Mouse (Mus musculus) ES-E14 (cell line): ENCODE results near the gene Gm9495. TPM values are rescaled to one million over a fixed set of nuclear protein-coding genes. Genes with fewer than 3 reads are reported as not detected.

Source experiments
- DNase-seq: peaks from one replicate; pipeline ENCODE4 v3.0.0-alpha.2; 2013; ENCODE audit warnings: low read depth, low spot score
- H3K27ac ChIP-seq: 2 replicates; pipeline ENCODE4 v1.5.1; 2012; ENCODE audit warnings: low read depth, mild to moderate bottlenecking, low read length, moderate library complexity, mixed read lengths; ENCODE audit not compliant: poor library complexity, insufficient read depth, severe bottlenecking
- H3K36me3 ChIP-seq: 2 replicates; pipeline ENCODE4 v1.6.1; 2012; ENCODE audit warnings: mild to moderate bottlenecking, low read length, moderate library complexity, mixed read lengths; ENCODE audit not compliant: control insufficient read depth, poor library complexity, insufficient read depth, severe bottlenecking
- H3K4me1 ChIP-seq, 2 experiments: fragments of 150-350 bp in 1 of 2; sonication (generic) in 1 of 2; 2 replicates each; pipeline ENCODE4 v1.6.1; 2012; ENCODE audit warnings: low read length in 2 of 2, mild to moderate bottlenecking in 1 of 2, mixed read lengths in 1 of 2; ENCODE audit not compliant: control insufficient read depth in 2 of 2, insufficient read depth in 2 of 2, poor library complexity in 1 of 2
- H3K4me3 ChIP-seq, 2 experiments: fragments of 150-350 bp in 1 of 2; sonication (generic) in 1 of 2; 2 replicates each; pipeline ENCODE4 v1.5.1; 2012; ENCODE audit warnings: low read length in 2 of 2, low read depth in 1 of 2, mild to moderate bottlenecking in 1 of 2, mixed read lengths in 1 of 2; ENCODE audit not compliant: insufficient read depth in 1 of 2, poor library complexity in 1 of 2, severe bottlenecking in 1 of 2
- H3K9ac ChIP-seq: 2 replicates; pipeline ENCODE4 v1.6.1; 2012; ENCODE audit warnings: low read depth, mild to moderate bottlenecking, low read length, mixed read lengths; ENCODE audit not compliant: poor library complexity, insufficient read depth, severe bottlenecking
- H3K9me3 ChIP-seq: fragments of 150-350 bp; sonication (generic); 2 replicates; pipeline ENCODE4 v1.6.1; 2012; ENCODE audit warnings: low read depth, mild to moderate bottlenecking, low read length; ENCODE audit not compliant: control insufficient read depth, insufficient read depth
- CHD2 ChIP-seq: IDR thresholded peaks from 2 replicates; pipeline ENCODE4 v1.6.1; 2014; ENCODE audit warnings: mild to moderate bottlenecking, low read depth, low read length, inconsistent platforms
- HCFC1 ChIP-seq: IDR thresholded peaks from 2 replicates; pipeline ENCODE4 v1.6.1; 2012; ENCODE audit warnings: low read length, inconsistent platforms, borderline replicate concordance; ENCODE audit not compliant: insufficient read depth
- MAFK ChIP-seq: IDR thresholded peaks from 2 replicates; pipeline ENCODE4 v1.6.1; 2014; ENCODE audit warnings: mild to moderate bottlenecking, low read depth, low read length, inconsistent platforms; ENCODE audit not compliant: insufficient read depth
- ZC3H11A ChIP-seq: IDR thresholded peaks from 2 replicates; pipeline ENCODE4 v1.6.1; 2012; ENCODE audit warnings: low read depth, mild to moderate bottlenecking, inconsistent platforms, low read length, borderline replicate concordance
- ZNF384 ChIP-seq: IDR thresholded peaks from 2 replicates; pipeline ENCODE4 v1.6.1; 2012; ENCODE audit warnings: low read depth, low read length, inconsistent platforms
- in situ Hi-C, 2 experiments: fragments of 600-800 bp; cut with MboI; formaldehyde crosslinking; loops; one replicate each; pipeline ENCODE4 v1.15.1; 2025; ENCODE audit warnings: low sequenced_read_pairs in 2 of 2, inconsistent platforms in 1 of 2; ENCODE audit not compliant: unreplicated experiment in 2 of 2
- total RNA-seq: library from RNA; depleted of rRNA; stranded (reverse); fragments of 300-350 nt; gene quantifications from 2 replicates; pipeline ENCODE4 v1.2.3, GENCODE M21; 2012

Gene Gm9495
- total RNA-seq, 1 experiment = not detected

DNA sequence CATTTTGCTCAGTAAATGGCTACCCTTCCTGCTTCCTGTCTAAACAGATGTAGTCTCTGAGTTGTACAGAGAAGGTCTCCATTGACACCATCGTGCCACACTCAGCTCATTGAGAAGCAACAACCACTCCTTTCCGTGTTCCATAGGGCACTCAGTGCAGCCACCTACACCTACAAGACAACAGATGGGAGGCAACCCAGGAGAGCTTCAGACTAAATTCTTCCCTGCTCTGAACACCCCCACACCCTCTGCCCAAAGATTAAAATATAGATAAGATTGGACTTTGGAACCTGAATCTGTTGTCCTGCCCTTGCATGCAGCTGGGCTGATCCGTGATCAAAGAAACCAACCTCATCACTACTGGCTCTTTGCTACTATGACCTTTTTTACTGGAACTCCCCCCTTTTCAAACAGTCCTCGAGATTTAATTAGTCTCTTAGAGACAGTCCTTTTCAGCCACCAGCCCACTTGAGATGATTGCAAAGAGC lies 53.4 kb downstream of the Gm9495 start:
- TF ChIP-seq CHD2 (no peak), ZC3H11A (no peak), HCFC1 (no peak), ZNF384 (no peak), MAFK (no peak)
- Histone ChIP-seq H3K4me3 (peak overlapping the region; percentile 71 to 93), H3K9ac (peak overlapping the region; percentile 84), H3K27ac (no peak overlapping the region), H3K4me1 (peaks cover 3 to 5% of the 10 kb centered on the region in 2 experiments; a peak in 2 of 4 replicates), H3K9me3 (no peaks in the 10 kb centered on the region), H3K36me3 (no peaks in the 10 kb centered on the region)
- in situ Hi-C loops = loop anchor here in 1 of 2 experiments (25.0 kb wide), 1 partner anchor 87 kb away; no protein-coding TSS in a partner anchor
- no peak for DNase-seq

DNA sequence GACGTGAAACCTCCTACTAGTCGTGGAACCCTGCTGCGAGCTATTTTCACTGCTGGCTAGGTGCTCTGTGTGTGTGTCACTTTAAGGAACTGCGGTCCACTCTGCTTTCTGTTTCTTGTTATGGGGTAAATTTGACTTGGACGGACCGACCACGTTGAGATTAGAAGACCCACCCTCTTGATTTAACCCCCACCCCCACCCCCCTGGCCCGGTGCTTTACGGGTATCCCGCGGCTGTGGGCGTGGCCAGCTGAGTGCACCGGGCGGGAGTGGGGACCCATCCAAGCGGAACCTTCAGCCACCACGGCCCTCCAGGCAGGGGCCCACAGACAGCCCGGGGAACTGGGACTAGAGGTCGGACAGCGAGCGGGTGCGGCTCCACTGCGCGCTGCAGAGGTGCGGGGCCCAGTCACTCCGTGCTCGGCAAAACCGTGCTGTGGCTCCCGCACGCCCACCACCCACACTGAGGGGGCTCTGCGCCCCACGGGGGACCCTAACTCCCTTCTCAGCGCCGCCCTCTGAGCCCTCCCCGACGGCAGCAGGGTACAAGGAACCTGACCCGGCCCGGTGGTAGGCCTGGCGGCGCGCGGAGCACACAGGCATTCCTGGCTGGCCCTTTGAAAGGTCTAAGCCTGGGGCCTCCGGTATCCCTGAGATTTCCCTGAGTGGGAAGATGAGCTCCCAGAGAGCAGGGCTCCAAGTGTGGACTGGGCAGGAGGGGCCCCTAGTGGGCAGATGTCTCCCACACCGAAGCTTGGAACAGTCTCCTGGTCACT lies 54.0 kb downstream of the Gm9495 start:
- Histone ChIP-seq H3K4me3 (peak overlapping the region; percentile 71 to 93), H3K4me1 (peaks cover 3 to 5% of the 10 kb centered on the region in 2 experiments; a peak in 2 of 4 replicates), H3K36me3 (no peaks in the 10 kb centered on the region), H3K9ac (peak overlapping the region; percentile 84), H3K9me3 (no peaks in the 10 kb centered on the region), H3K27ac (no peak overlapping the region)
- DNase-seq = no peak
- TF ChIP-seq ZNF384 (no peak), ZC3H11A (no peak), HCFC1 (no peak)
- in situ Hi-C loops = loop anchor here in 1 of 2 experiments (25.0 kb wide), 1 partner anchor 88 kb away; no protein-coding TSS in a partner anchor

DNA sequence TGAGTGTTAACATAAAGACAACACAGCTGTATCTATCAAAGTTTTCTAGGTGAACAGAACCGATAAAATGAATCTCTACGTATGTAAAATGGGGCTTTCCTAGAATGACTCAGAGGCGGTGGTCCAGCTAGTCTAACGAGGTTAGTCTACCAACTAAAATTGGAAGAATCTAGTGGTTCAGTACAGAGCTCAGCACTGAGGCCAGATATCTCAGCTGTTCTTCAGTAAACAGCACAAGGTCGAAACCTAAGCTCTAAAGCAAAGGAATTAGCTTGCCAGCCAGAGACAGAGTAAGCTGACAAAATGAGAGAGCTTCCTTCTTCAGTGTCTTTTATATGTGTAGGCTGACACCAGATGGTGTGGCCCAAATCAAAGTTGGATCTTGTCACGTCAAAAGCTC lies 57.2 kb downstream of the Gm9495 start:
- Histone ChIP-seq H3K4me3 (peak overlapping the region in 1 of 2 experiments; percentile 95; a peak in 2 of 4 replicates), H3K27ac (no peak overlapping the region), H3K4me1 (peaks cover 3 to 7% of the 10 kb centered on the region in 2 experiments; a peak in 2 of 4 replicates), H3K36me3 (no peaks in the 10 kb centered on the region), H3K9me3 (no peaks in the 10 kb centered on the region), H3K9ac (no peak overlapping the region)
- TF ChIP-seq ZC3H11A (no peak), HCFC1 (no peak), MAFK (no peak), CHD2 (no peak), ZNF384 (no peak)
- in situ Hi-C loops = loop anchor here in 1 of 2 experiments (25.0 kb wide), 1 partner anchor 91 kb away; no protein-coding TSS in a partner anchor
- no peak for DNase-seq

DNA sequence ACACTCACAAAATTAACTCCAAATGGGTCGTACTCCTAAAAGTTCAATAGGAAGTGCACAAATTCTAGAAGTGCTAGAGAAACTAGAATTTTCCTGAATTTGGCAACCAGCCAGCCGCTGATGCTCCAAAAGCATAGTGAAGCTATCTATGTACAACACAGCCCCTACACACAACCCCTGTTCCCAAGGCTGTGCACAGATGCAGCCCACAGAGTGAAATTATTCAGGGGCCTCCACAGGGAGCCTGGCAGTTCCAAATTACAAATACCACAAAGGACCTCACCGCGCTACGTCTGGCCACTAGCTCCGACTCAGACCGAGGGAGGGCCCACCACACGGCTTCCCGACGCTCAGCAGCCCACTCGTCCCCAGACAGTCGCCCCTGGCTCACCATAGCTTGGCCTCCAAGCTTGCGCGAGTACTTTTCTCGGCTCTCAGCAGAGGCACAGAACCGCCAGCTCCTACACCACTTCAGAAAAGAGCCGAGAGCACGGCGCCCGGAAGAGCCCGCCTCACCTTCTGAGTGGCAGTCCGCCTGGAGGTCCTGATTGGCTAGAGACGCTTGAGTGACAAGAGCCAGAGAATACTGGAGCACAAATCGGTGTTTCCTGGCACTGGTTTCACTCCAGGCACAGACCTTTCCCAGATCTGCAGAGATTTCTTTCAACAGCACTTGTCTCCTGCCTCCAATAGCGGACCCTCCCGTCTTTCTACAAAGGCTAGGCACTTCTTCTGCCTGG lies 58.1 kb downstream of the Gm9495 start:
- peak; percentile 85 for DNase-seq
- H3K4me1 ChIP-seq = peaks cover 3 to 7% of the 10 kb centered on the region in 2 experiments; a peak in 2 of 4 replicates
- no peaks in the 10 kb centered on the region for H3K36me3 ChIP-seq
- peaks cover 3% of the 10 kb centered on the region; the same call in 1 of the 2 replicates for H3K9me3 ChIP-seq
- peak overlapping the region; percentile 89 for H3K9ac ChIP-seq
- in situ Hi-C loops = loop anchor here in 1 of 2 experiments (25.0 kb wide), 1 partner anchor 92 kb away; no protein-coding TSS in a partner anchor
- TF ChIP-seq MAFK = no peak
- no peak for TF ChIP-seq ZC3H11A
- TF ChIP-seq HCFC1 = peak; percentile 59; the same call in 1 of the 2 replicates
- peak; percentile 86 for TF ChIP-seq CHD2
- TF ChIP-seq ZNF384 = no peak
- peak overlapping the region; percentile 75 for H3K27ac ChIP-seq
- peak overlapping the region; percentile 82 to 95 for H3K4me3 ChIP-seq
